Mouse (Mus musculus) megakaryocyte, embryonic 14.5 days (primary cell): Measurements from ENCODE around the gene Sez6l.

Experiments used
- FLI1 ChIP-seq: IDR thresholded peaks from 2 replicates; pipeline ENCODE4 v1.6.1; 2012; ENCODE audit warnings: low read length, inconsistent platforms, mixed read lengths
- GATA1 ChIP-seq: IDR thresholded peaks from 3 replicates; pipeline ENCODE4 v1.6.1; 2012; ENCODE audit warnings: mixed read lengths, low read length, inconsistent platforms, borderline replicate concordance

GRCm38 (mm10) chr5:112399284-112399683 is 177.7 kb downstream of the Sez6l start:
- TF ChIP-seq GATA1 (no peak), FLI1 (no peak)
